Mouse (Mus musculus) G1E (cell line): ENCODE measurements around the gene Dennd1c. TPM values are rescaled to one million over a fixed set of nuclear protein-coding genes. Genes with fewer than 3 reads are reported as not detected.
"Not testable (repeated sequence)": the region's sequence is repeated elsewhere in the genome, so short reads cannot be mapped to it uniquely, and the experiment has no call there.

ENCODE experiments used
- ATAC-seq: 2 replicates; pipeline ENCODE4 v1.8.0; 2016; ENCODE audit warnings: mild to moderate bottlenecking; ENCODE audit not compliant: insufficient number of reproducible peaks, poor library complexity, low FRiP score, severe bottlenecking; ENCODE audit errors: extremely low read depth
- DNase-seq: peaks from one replicate; pipeline ENCODE4 v3.0.0; 2012; ENCODE audit warnings: low spot score
- H3K27me3 ChIP-seq: 2 replicates; pipeline ENCODE4 v1.6.1; 2012; ENCODE audit warnings: mild to moderate bottlenecking, low read length, inconsistent platforms; ENCODE audit not compliant: insufficient read depth
- H3K36me3 ChIP-seq: replicated peaks from 2 replicates; pipeline ENCODE3; 2012; ENCODE audit warnings: mild to moderate bottlenecking, inconsistent platforms
- H3K4me1 ChIP-seq: 2 replicates; pipeline ENCODE4 v1.6.1; 2012; ENCODE audit warnings: low read depth, low read length, inconsistent platforms, mixed read lengths; ENCODE audit not compliant: insufficient read depth
- H3K4me3 ChIP-seq: 2 replicates; pipeline ENCODE4 v1.5.1; 2012; ENCODE audit warnings: low read depth, mild to moderate bottlenecking, inconsistent platforms, low read length, moderate library complexity, mixed read lengths
- H3K9me3 ChIP-seq: replicated peaks from 2 replicates; pipeline ENCODE4 v1.6.1; 2012; ENCODE audit warnings: inconsistent platforms
- CTCF ChIP-seq: IDR thresholded peaks from 2 replicates; pipeline ENCODE4 v1.5.1; 2012; ENCODE audit warnings: low read depth, low read length, inconsistent platforms, mixed read lengths
- GATA1 ChIP-seq: IDR thresholded peaks from 2 replicates; pipeline ENCODE4 v1.6.1; 2012; ENCODE audit warnings: borderline replicate concordance, low read length, inconsistent platforms, mixed read lengths
- GATA2 ChIP-seq: IDR thresholded peaks from 2 replicates; pipeline ENCODE4 v1.6.1; 2012; ENCODE audit warnings: low read depth, low read length, inconsistent platforms, borderline replicate concordance
- POLR2AphosphoS5 ChIP-seq: IDR thresholded peaks from 2 replicates; pipeline ENCODE4 v1.6.1; 2012; ENCODE audit warnings: low read depth, low read length, inconsistent platforms; ENCODE audit not compliant: insufficient replicate concordance
- TAL1 ChIP-seq: conservative IDR thresholded peaks from 2 replicates; pipeline ENCODE4 v1.6.1; 2012; ENCODE audit warnings: low read depth, low read length, inconsistent platforms, mixed read lengths
- polyA plus RNA-seq: library from polyadenylated mRNA; stranded (reverse); fragments of >175 nt; gene quantifications from 2 replicates; pipeline ENCODE4 v1.2.3, GENCODE M21; 2012
- total RNA-seq, 2 experiments: library from RNA; stranded (forward) in 1 of 2; stranded (reverse) in 1 of 2; fragments of 200-1000 nt in 1 of 2; fragments of >200 nt in 1 of 2; fragmentation: Nextera tagmentation in 1 of 2; gene quantifications; 2 replicates each; pipeline ENCODE4 v1.2.3; 2014 to 2017

Dennd1c gene
- total and polyA plus RNA-seq, 3 experiments = 13.4 to 39.7 (median 24.6) TPM

- peaks cover 6% of the 10 kb centered on the region for H3K36me3 ChIP-seq
- peaks cover 41% of the 10 kb centered on the region for H3K4me1 ChIP-seq
- H3K27me3 ChIP-seq = peaks cover 57% of the 10 kb centered on the region
- ATAC-seq (no peak), DNase-seq (no peak)
- H3K4me3 ChIP-seq = peak within 1 kb of the TSS; percentile 74
- TF ChIP-seq GATA1 = no peak
- no peak for TF ChIP-seq CTCF
- no peak for TF ChIP-seq GATA2
- TF ChIP-seq POLR2AphosphoS5 = no peak
- TF ChIP-seq TAL1 = no peak
- no peaks in the 10 kb centered on the region for H3K9me3 ChIP-seq
These were observed 19.3 kb downstream of the Dennd1c start, which contains the start of gene Crb3 for GRCm38 (mm10) chr17:57058891-57059485. Gene Crb3, plus strand, starts transcription at chr17:57059105.

- peaks cover 19% of the 10 kb centered on the region for H3K36me3 ChIP-seq
- ATAC-seq (no peak), DNase-seq (no peak)
- no peaks in the 10 kb centered on the region for H3K9me3 ChIP-seq
- H3K27me3 ChIP-seq = peaks cover 35% of the 10 kb centered on the region
- no peak for TF ChIP-seq CTCF
- peaks cover 28% of the 10 kb centered on the region for H3K4me1 ChIP-seq
- H3K4me3 ChIP-seq = no peak overlapping the region
These were observed 22.1 kb downstream of the Dennd1c start for GRCm38 (mm10) chr17:57056246-57056645.

GRCm38 (mm10) chr17:57051679-57052078 lies 26.6 kb downstream of the Dennd1c start:
- H3K4me1 ChIP-seq, H3K4me3 ChIP-seq, H3K9me3 ChIP-seq, DNase-seq: not testable (repeated sequence)
- Histone ChIP-seq H3K27me3 (peaks cover 18% of the 10 kb centered on the region), H3K36me3 (peaks cover 19% of the 10 kb centered on the region)
- peak; percentile 28; the same call in 1 of the 2 replicates for ATAC-seq

- no peaks in the 10 kb centered on the region for H3K9me3 ChIP-seq
- no peak for ATAC-seq
- H3K4me3 ChIP-seq = no peak overlapping the region
- DNase-seq = no peak
- TF ChIP-seq TAL1 = no peak
- no peak for TF ChIP-seq GATA1
- TF ChIP-seq GATA2 = no peak
- no peak for TF ChIP-seq POLR2AphosphoS5
- TF ChIP-seq CTCF = no peak
- H3K36me3 ChIP-seq = peaks cover 14% of the 10 kb centered on the region
- H3K4me1 ChIP-seq = peaks cover 4% of the 10 kb centered on the region; the same call in 1 of the 2 replicates
- H3K27me3 ChIP-seq = peaks cover 23% of the 10 kb centered on the region
These were observed 29.5 kb downstream of the Dennd1c start for GRCm38 (mm10) chr17:57048816-57049215.

- peak; percentile 54; the same call in 1 of the 2 replicates for ATAC-seq
- H3K27me3 ChIP-seq = peaks cover 25% of the 10 kb centered on the region
These were observed 30.9 kb downstream of the Dennd1c start for GRCm38 (mm10) chr17:57047406-57047805.

GRCm38 (mm10) chr17:57041554-57041953 lies 36.8 kb downstream of the Dennd1c start, which contains the start of gene Slc25a41:
Gene Slc25a41, minus strand, starts transcription at chr17:57041654.
- no peak within 1 kb of the TSS for H3K4me3 ChIP-seq
- TF ChIP-seq TAL1 (no peak), GATA1 (no peak), POLR2AphosphoS5 (no peak), GATA2 (no peak), CTCF (no peak)
- peaks cover 12% of the 10 kb centered on the region for H3K4me1 ChIP-seq
- 0 out of 2 replicates have a peak, but pooled peaks cover 2% of the 10 kb centered on the region for H3K9me3 ChIP-seq
- DNase-seq = no peak
- H3K27me3 ChIP-seq = peaks cover 62% of the 10 kb centered on the region
- H3K36me3 ChIP-seq = no peaks in the 10 kb centered on the region
- ATAC-seq = no peak

More at GRCm38 (mm10) chr17:57047406-57047805, 30.9 kb downstream of the Dennd1c start:
- TF ChIP-seq CTCF = no peak
- no peak for TF ChIP-seq GATA2
- peaks cover 4% of the 10 kb centered on the region; the same call in 1 of the 2 replicates for H3K4me1 ChIP-seq
- H3K4me3 ChIP-seq = no peak overlapping the region
- no peak for DNase-seq
- H3K36me3 ChIP-seq = peaks cover 2% of the 10 kb centered on the region
- no peaks in the 10 kb centered on the region for H3K9me3 ChIP-seq

GRCm38 (mm10) chr17:57038978-57039377 lies 39.3 kb downstream of the Dennd1c start:
- H3K4me1 ChIP-seq = peaks cover 12% of the 10 kb centered on the region
- TF ChIP-seq GATA2 = no peak
- no peak for TF ChIP-seq GATA1
- TF ChIP-seq POLR2AphosphoS5 = no peak
- TF ChIP-seq CTCF = no peak
- TF ChIP-seq TAL1 = no peak
- ATAC-seq = no peak
- no peaks in the 10 kb centered on the region for H3K36me3 ChIP-seq
- 0 out of 2 replicates have a peak, but pooled peaks cover 2% of the 10 kb centered on the region for H3K9me3 ChIP-seq
- H3K27me3 ChIP-seq = peaks cover 54% of the 10 kb centered on the region
- no peak overlapping the region for H3K4me3 ChIP-seq
- no peak for DNase-seq
